9 mouse cellular contexts compared by ENCODE assay signal in genomic region chr19:12796328-12796931, GRCm38 (mm10). TPM values are rescaled to one million over a fixed set of nuclear protein-coding genes. Genes with fewer than 3 reads are reported as not detected.
DNase-seq lines count a peak whose midpoint lies in the region; ATAC-seq and TF ChIP-seq lines count a peak whose summit lies in the region.
"Had no signal": no experiment of that assay in that cellular context is flagged by ENCODE, and none has a peak within 500 bp of the region (broad histone marks: within the 10 kb centered on the region; RNA-seq: fewer than 3 reads in every experiment).

No protein-coding gene starts in this region.

- peak overlapping the region; percentile 91 for H3K9ac ChIP-seq in heart, embryonic 12.5 days

- TF ChIP-seq POLR2A in cortical plate, adult 2 months (IDR thresholded peaks at IDR 0.05; ENCODE audit: extremely low read depth, insufficient read depth, low read length), result 0 out of 2 replicates have a peak, but pooled peaks have one; percentile 51

- no peak for TF ChIP-seq CTCF in cortical plate, adult 2 months (IDR thresholded peaks at IDR 0.05; ENCODE audit: extremely low read depth, insufficient read depth, low read length)

- no peaks in the 10 kb centered on the region for H3K27me3 ChIP-seq in heart, embryonic 12.5 days (replicated peaks)
- no peaks in the 10 kb centered on the region for H3K27me3 ChIP-seq in limb, embryonic 10.5 days (ENCODE audit: low read depth, poor library complexity, severe bottlenecking)

- ATAC-seq in heart, embryonic 12.5 days (ENCODE audit: insufficient number of reproducible peaks, low FRiP score), result no peak

- under 1% methylated on average over 29 of the region's 29 CpGs for WGBS in heart, embryonic 12.5 days
- under 1% methylated on average over 29 of the region's 29 CpGs for WGBS in limb, embryonic 10.5 days

- no peaks in the 10 kb centered on the region for H3K9me3 ChIP-seq in heart, embryonic 12.5 days (replicated peaks)
- no peaks in the 10 kb centered on the region for H3K9me3 ChIP-seq in limb, embryonic 10.5 days (replicated peaks)

- H3K4me3 ChIP-seq in cortical plate, adult 2 months (ENCODE audit: insufficient read depth, low read length), result peak overlapping the region; percentile 87
- peak overlapping the region; percentile 99 for H3K4me3 ChIP-seq in heart, embryonic 12.5 days
- H3K4me3 ChIP-seq in limb, embryonic 10.5 days, result peak overlapping the region; percentile 89

- H3K36me3 ChIP-seq in heart, embryonic 12.5 days, result no peaks in the 10 kb centered on the region
- no peaks in the 10 kb centered on the region for H3K36me3 ChIP-seq in limb, embryonic 10.5 days

- H3K4me1 ChIP-seq in cortical plate, adult 2 months (ENCODE audit: control insufficient read depth, insufficient read depth, low read length), result 0 out of 2 replicates have a peak, but pooled peaks cover 1% of the 10 kb centered on the region
- peaks cover 3% of the 10 kb centered on the region for H3K4me1 ChIP-seq in heart, embryonic 12.5 days (replicated peaks)
- H3K4me1 ChIP-seq in limb, embryonic 10.5 days, result peaks cover 8% of the 10 kb centered on the region; the same call in 1 of the 2 replicates

- peak overlapping the region; percentile 92 for H3K27ac ChIP-seq in cortical plate, adult 2 months (ENCODE audit: insufficient read depth, low read length)
- peak overlapping the region; percentile 100 for H3K27ac ChIP-seq in heart, embryonic 12.5 days (ENCODE audit: poor library complexity, severe bottlenecking)
- peak overlapping the region; percentile 98 for H3K27ac ChIP-seq in limb, embryonic 10.5 days

- peak; percentile 60 for DNase-seq in right cerebral cortex, adult 18-20 months
- no peak for DNase-seq in right cerebral cortex, postnatal 25 days
- DNase-seq in limb, embryonic 10.5 days (ENCODE audit: low spot score), result peak; percentile 65
- peak; percentile 62 for DNase-seq in mesoderm, embryonic 11.5 days (ENCODE audit: low read depth, low spot score)
- DNase-seq in spleen, adult 18-20 months, result peak; percentile 63 to 64
- DNase-seq in layer of hippocampus, adult 18-20 months (ENCODE audit: low spot score in 2 of 2), result no peak

- H3K4me2 ChIP-seq in heart, embryonic 12.5 days, result peak overlapping the region; percentile 75

RNA-seq across cellular contexts. Expression of gene Lpxn, which starts 0.4 kb away (rescaled TPM):
- 2.6 TPM in 2 replicates for polyA plus RNA-seq in cortical plate, adult 2 months (2012; rRNA removed)
- polyA plus RNA-seq in heart, embryonic 12.5 days (2016; fragmentation: Nextera tagmentation; extraction: Ambion mirVana), result 0.54 and 0.75 TPM in 2 replicates
- 0.68 and 0.78 TPM in 2 replicates for polyA plus RNA-seq in limb, embryonic 10.5 days (2016; fragmentation: Nextera tagmentation; extraction: Ambion mirVana)
- 1 to 10 TPM; 1.0 to 1.9 TPM for total RNA-seq in layer of hippocampus, adult 18-20 months (2021)

RNA-seq across cellular contexts. Expression of gene Zfp91, which starts 0.5 kb away (rescaled TPM):
- 51.3 and 55.9 TPM in 2 replicates for polyA plus RNA-seq in cortical plate, adult 2 months (2012; rRNA removed)
- polyA plus RNA-seq in heart, embryonic 12.5 days (2016; fragmentation: Nextera tagmentation; extraction: Ambion mirVana), result 14.8 and 16.4 TPM in 2 replicates
- 11.0 and 13.5 TPM in 2 replicates for polyA plus RNA-seq in limb, embryonic 10.5 days (2016; fragmentation: Nextera tagmentation; extraction: Ambion mirVana)
- 10 to 100 TPM; 84.6 to 90.8 TPM for total RNA-seq in layer of hippocampus, adult 18-20 months (2021)

RNA-seq across cellular contexts. Expression of gene Cntf, which starts 31.0 kb away (rescaled TPM):
- polyA plus RNA-seq in cortical plate, adult 2 months (2012; rRNA removed), result 2.1 and 3.2 TPM in 2 replicates
- polyA plus RNA-seq in heart, embryonic 12.5 days (2016; fragmentation: Nextera tagmentation; extraction: Ambion mirVana), result 0.69 and 1.2 TPM in 2 replicates
- polyA plus RNA-seq in limb, embryonic 10.5 days (2016; fragmentation: Nextera tagmentation; extraction: Ambion mirVana), result 1.8 and 2.2 TPM in 2 replicates
- total RNA-seq in layer of hippocampus, adult 18-20 months (2021), result 1 to 10 TPM; 2.7 to 3.1 TPM

RNA-seq across cellular contexts. Expression of gene Gm5244, which starts 50.1 kb away (rescaled TPM):
- not detected in 2 replicates for polyA plus RNA-seq in cortical plate, adult 2 months (2012; rRNA removed)
- not detected in 2 replicates for polyA plus RNA-seq in heart, embryonic 12.5 days (2016; fragmentation: Nextera tagmentation; extraction: Ambion mirVana)
- polyA plus RNA-seq in limb, embryonic 10.5 days (2016; fragmentation: Nextera tagmentation; extraction: Ambion mirVana), result not detected in 2 replicates
- total RNA-seq in layer of hippocampus, adult 18-20 months (2021), result not detected
- polyA plus RNA-seq: frontal cortex, adult 2 months had no signal

Comparison
In these comparisons a context has a peak if more than half of its experiments do, and no peak if none do; other contexts are left out.
1. DNase-seq: peak in right cerebral cortex, adult 18-20 months (single experiment), limb, embryonic 10.5 days (single experiment), mesoderm, embryonic 11.5 days (single experiment) and spleen, adult 18-20 months (2 of 2); none in right cerebral cortex, postnatal 25 days (single experiment) and layer of hippocampus, adult 18-20 months (0 of 2).
2. Peak in every context shown above with its lines, with median percentiles within 50 percentile points of each other: H3K27ac ChIP-seq and H3K4me3 ChIP-seq.